Mouse (Mus musculus) ES-Bruce4 (cell line): Measurements from ENCODE around the gene Abcf2. TPM values are rescaled to one million over a fixed set of nuclear protein-coding genes. Genes with fewer than 3 reads are reported as not detected.

Experiments
- H3K27ac ChIP-seq: 2 replicates; pipeline ENCODE4 v1.5.1; 2012; ENCODE audit warnings: low read length, inconsistent platforms; ENCODE audit not compliant: insufficient read depth
- H3K27me3 ChIP-seq: 2 replicates; pipeline ENCODE4 v1.6.1; 2012; ENCODE audit warnings: mild to moderate bottlenecking, low read length, inconsistent platforms; ENCODE audit not compliant: control insufficient read depth, poor library complexity, insufficient read depth, severe bottlenecking
- H3K36me3 ChIP-seq: 2 replicates; pipeline ENCODE4 v1.6.1; 2012; ENCODE audit warnings: inconsistent platforms, mild to moderate bottlenecking, low read length, moderate library complexity; ENCODE audit not compliant: control insufficient read depth, poor library complexity, insufficient read depth, severe bottlenecking
- H3K4me1 ChIP-seq: one replicate; pipeline ENCODE4 v1.8.1; 2011; ENCODE audit warnings: low read length; ENCODE audit not compliant: control insufficient read depth, insufficient read depth
- H3K4me3 ChIP-seq: 2 replicates; pipeline ENCODE4 v1.5.1; 2011; ENCODE audit warnings: low read depth, mild to moderate bottlenecking, low read length
- H3K9ac ChIP-seq: 2 replicates; pipeline ENCODE4 v1.6.1; 2012; ENCODE audit warnings: low read depth, mild to moderate bottlenecking, inconsistent platforms; ENCODE audit not compliant: poor library complexity, severe bottlenecking
- H3K9me3 ChIP-seq: replicated peaks from 2 replicates; pipeline ENCODE4 v1.6.1; 2012; ENCODE audit warnings: mild to moderate bottlenecking, low read length, inconsistent platforms; ENCODE audit not compliant: control insufficient read depth, poor library complexity, insufficient read depth, severe bottlenecking
- CTCF ChIP-seq: IDR thresholded peaks from one replicate; pipeline ENCODE4 v1.8.1; 2011; ENCODE audit warnings: low read depth, low read length
- EP300 ChIP-seq: IDR thresholded peaks from 2 replicates; pipeline ENCODE4 v1.6.1; 2011; ENCODE audit warnings: low read depth, low read length; ENCODE audit not compliant: insufficient read depth
- POLR2A ChIP-seq: IDR thresholded peaks from one replicate; pipeline ENCODE4 v1.8.1; 2011; ENCODE audit warnings: low read length; ENCODE audit not compliant: insufficient read depth
- polyA plus RNA-seq: library from polyadenylated mRNA; stranded (reverse); fragments of >200 nt; gene quantifications from 2 replicates; pipeline ENCODE4 v1.2.4, GENCODE M21; 2011; ENCODE audit warnings: low read depth; ENCODE audit not compliant: missing spikeins, insufficient read depth, insufficient read length

Abcf2 gene
- polyA plus RNA-seq, 1 experiment = 113 TPM

DNA sequence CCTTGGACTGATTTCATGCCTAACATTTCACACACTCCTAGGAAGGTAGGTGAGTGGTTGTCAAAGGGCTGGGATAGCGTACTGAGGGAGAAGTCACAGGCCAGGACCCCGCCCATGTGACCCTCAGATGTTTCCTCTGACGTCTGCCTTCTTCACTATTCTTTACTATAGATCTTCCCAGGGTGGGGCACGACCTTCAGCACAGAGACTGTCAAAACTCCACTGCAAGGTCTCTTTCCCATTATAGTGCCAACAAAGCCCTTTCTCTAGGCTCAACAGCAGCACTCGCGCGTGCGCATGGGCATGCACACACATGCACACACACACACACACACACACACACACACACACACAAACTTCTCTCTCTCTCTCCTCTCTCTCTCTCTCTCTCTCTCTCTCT lies 53.5 kb downstream of the Abcf2 start:
- Histone ChIP-seq H3K4me3 (no peak overlapping the region), H3K36me3 (no peaks in the 10 kb centered on the region), H3K9me3 (no peaks in the 10 kb centered on the region), H3K27ac (no peak overlapping the region), H3K27me3 (peaks cover 18% of the 10 kb centered on the region), H3K4me1 (peaks cover 1% of the 10 kb centered on the region), H3K9ac (no peak overlapping the region)
- TF ChIP-seq CTCF = no peak
- no peak for TF ChIP-seq EP300
- no peak for TF ChIP-seq POLR2A

GRCm38 (mm10) chr5:24521366-24521765 lies 55.9 kb downstream of the Abcf2 start:
- Histone ChIP-seq H3K27me3 (peaks cover 5% of the 10 kb centered on the region), H3K4me3 (no peak overlapping the region), H3K27ac (no peak overlapping the region), H3K9me3 (no peaks in the 10 kb centered on the region), H3K4me1 (peaks cover 1% of the 10 kb centered on the region), H3K36me3 (no peaks in the 10 kb centered on the region), H3K9ac (no peak overlapping the region)
- TF ChIP-seq EP300 = no peak
- TF ChIP-seq CTCF = no peak
- no peak for TF ChIP-seq POLR2A

Other genes with a start within 250 kb of the Abcf2 start
- 3.3 and 5.8 TPM in 2 replicates for gene Kcnh2, start 225.9 kb downstream of the Abcf2 start, polyA plus RNA-seq
- 1.1 and 1.2 TPM in 2 replicates for gene Nos3, start 212.7 kb downstream of the Abcf2 start, polyA plus RNA-seq
- 10.3 and 10.6 TPM in 2 replicates for gene Atg9b, start 185.3 kb downstream of the Abcf2 start, polyA plus RNA-seq
- gene Abcb8, start 183.8 kb downstream of the Abcf2 start, polyA plus RNA-seq = 28.8 and 29.6 TPM in 2 replicates
- 0.88 TPM in 1 of 2 replicates, not detected in the other for gene Asic3, start 164.1 kb downstream of the Abcf2 start, polyA plus RNA-seq
- 30.9 and 34.0 TPM in 2 replicates for gene Cdk5, start 153.9 kb downstream of the Abcf2 start, polyA plus RNA-seq
- 11.3 and 12.6 TPM in 2 replicates for gene Slc4a2, start 153.6 kb downstream of the Abcf2 start, polyA plus RNA-seq
- gene Fastk, start 132.2 kb downstream of the Abcf2 start, polyA plus RNA-seq = 51.6 and 59.8 TPM in 2 replicates
- 4.8 and 7.7 TPM in 2 replicates for gene Tmub1, start 129.6 kb downstream of the Abcf2 start, polyA plus RNA-seq
- 76.8 and 79.9 TPM in 2 replicates for gene Agap3, start 125.3 kb downstream of the Abcf2 start, polyA plus RNA-seq
- gene Gbx1, start 50.3 kb downstream of the Abcf2 start, polyA plus RNA-seq = 0.20 TPM in 1 of 2 replicates, not detected in the other
- gene Asb10, start 36.5 kb downstream of the Abcf2 start, polyA plus RNA-seq = not detected in 2 replicates
- gene 4931409K22Rik, start 20.7 kb downstream of the Abcf2 start, polyA plus RNA-seq = not detected in 2 replicates
- gene Chpf2, start 9.3 kb upstream of the Abcf2 start, polyA plus RNA-seq = 5.7 and 8.3 TPM in 2 replicates
- 1.5 and 1.9 TPM in 2 replicates for gene Smarcd3, start 46.9 kb upstream of the Abcf2 start, polyA plus RNA-seq
- 77.3 and 81.1 TPM in 2 replicates for gene Nub1, start 108.1 kb upstream of the Abcf2 start, polyA plus RNA-seq
- 10.3 and 11.3 TPM in 2 replicates for gene Wdr86, start 153.3 kb upstream of the Abcf2 start, polyA plus RNA-seq
- gene Crygn, start 180.5 kb upstream of the Abcf2 start, polyA plus RNA-seq = 8.2 TPM in 1 of 2 replicates, not detected in the other